Mouse (Mus musculus): Measurements from ENCODE around the gene Gm30737. TPM values are rescaled to one million over a fixed set of nuclear protein-coding genes. Genes with fewer than 3 reads are reported as not detected.
"Not testable (repeated sequence)": the region's sequence is repeated elsewhere in the genome, so short reads cannot be mapped to it uniquely, and the experiment has no call there.

Gm30737 gene
- total RNA-seq (2021), result not detected
- long read RNA-seq, experiment 1, result 0 reads
- long read RNA-seq, experiment 2, result 0 reads

DNA sequence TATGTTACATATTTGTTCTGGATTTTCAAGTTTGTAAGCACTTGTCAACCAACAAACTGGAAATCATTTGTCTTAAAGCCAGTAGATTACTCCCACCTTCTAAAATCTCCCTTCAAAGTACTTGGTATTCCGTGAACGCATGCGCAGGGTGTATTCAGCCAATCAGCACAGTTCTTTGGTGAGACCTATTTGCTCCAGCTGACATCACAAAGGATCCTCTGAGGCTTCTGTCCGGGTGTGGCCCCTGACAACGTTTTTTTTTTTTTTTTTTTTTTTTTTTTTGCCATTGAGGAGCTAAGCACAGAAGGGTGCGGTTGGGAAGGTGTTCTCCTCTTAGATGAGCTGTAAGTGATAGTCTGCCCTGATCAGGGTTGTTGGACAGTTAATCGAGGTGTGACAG, at the start of gene Gm30737:
Gene Gm30737 (plus strand): TSS at position 301 of the 400 bp plus-strand sequence.
- DNase-seq (ENCODE audit: low spot score in 2 of 2), result not testable (repeated sequence)
